Mouse (Mus musculus): ENCODE measurements around the gene Eif3b. TPM values are rescaled to one million over a fixed set of nuclear protein-coding genes. Genes with fewer than 3 reads are reported as not detected.
A peak's percentile ranks its signal among the peaks of the same experiment; 100 is the strongest.

The Eif3b gene
- total RNA-seq (2021), result 10 to 100 TPM; 90.4 to 96.3 TPM
- long read RNA-seq, transcript Eif3b-201 (19 exons, 2,945 nt), result major isoform, 242 of 263 reads
- long read RNA-seq, partial matches to known transcripts, result 6 of 263 reads
- long read RNA-seq, other reads (novel, unspliced or antisense), result 15 of 263 reads

- DNase-seq (ENCODE audit: low spot score in 2 of 2), result peak; percentile 85 to 92
Measured at GRCm38 (mm10) chr5:140418489-140419441, at the start of gene Eif3b. TSS of gene Eif3b (plus strand) at chr5:140419328.

- DNase-seq (ENCODE audit: low spot score in 2 of 2), result no peak
Measured at GRCm38 (mm10) chr5:140369466-140369865, 49.7 kb upstream of the Eif3b start.

GRCm38 (mm10) chr5:140370446-140371254, 48.5 kb upstream of the Eif3b start:
- DNase-seq (ENCODE audit: low spot score in 2 of 2), result no peak

- peak; percentile 59 to 84 for DNase-seq (ENCODE audit: low spot score in 2 of 2)
Measured at GRCm38 (mm10) chr5:140371671-140372070, 47.5 kb upstream of the Eif3b start.

- no peak for DNase-seq (ENCODE audit: low spot score in 2 of 2)
Measured at GRCm38 (mm10) chr5:140373711-140374110, 45.4 kb upstream of the Eif3b start.

GRCm38 (mm10) chr5:140374226-140374625, 44.9 kb upstream of the Eif3b start:
- DNase-seq (ENCODE audit: low spot score in 2 of 2), result peak in 1 of 2 experiments; percentile 45

- DNase-seq (ENCODE audit: low spot score in 2 of 2), result no peak
Measured at GRCm38 (mm10) chr5:140375249-140375829, 43.8 kb upstream of the Eif3b start.

- no peak for DNase-seq (ENCODE audit: low spot score in 2 of 2)
Measured at GRCm38 (mm10) chr5:140378121-140378853, 40.8 kb upstream of the Eif3b start.

- no peak for DNase-seq (ENCODE audit: low spot score in 2 of 2)
Measured at GRCm38 (mm10) chr5:140379299-140379698, 39.8 kb upstream of the Eif3b start.

- DNase-seq (ENCODE audit: low spot score in 2 of 2), result no peak
Measured at GRCm38 (mm10) chr5:140381156-140381555, 38.0 kb upstream of the Eif3b start.

GRCm38 (mm10) chr5:140382688-140383087, 36.4 kb upstream of the Eif3b start:
- no peak for DNase-seq (ENCODE audit: low spot score in 2 of 2)

- DNase-seq (ENCODE audit: low spot score in 2 of 2), result no peak
Measured at GRCm38 (mm10) chr5:140383559-140383958, 35.6 kb upstream of the Eif3b start.

GRCm38 (mm10) chr5:140384462-140384861, 34.7 kb upstream of the Eif3b start:
- DNase-seq (ENCODE audit: low spot score in 2 of 2), result no peak

- DNase-seq (ENCODE audit: low spot score in 2 of 2), result no peak
Measured at GRCm38 (mm10) chr5:140387236-140387635, 31.9 kb upstream of the Eif3b start.

- DNase-seq (ENCODE audit: low spot score in 2 of 2), result no peak
Measured at GRCm38 (mm10) chr5:140387816-140388510, 31.2 kb upstream of the Eif3b start.

- peak; percentile 78 to 88 for DNase-seq (ENCODE audit: low spot score in 2 of 2)
Measured at GRCm38 (mm10) chr5:140388588-140389576, 30.2 kb upstream of the Eif3b start, which contains the start of gene Snx8. TSS of gene Snx8 (minus strand) at chr5:140389262.

- no peak for DNase-seq (ENCODE audit: low spot score in 2 of 2)
Measured at GRCm38 (mm10) chr5:140389647-140390046, 29.5 kb upstream of the Eif3b start.

GRCm38 (mm10) chr5:140391435-140391834, 27.7 kb upstream of the Eif3b start:
- no peak for DNase-seq (ENCODE audit: low spot score in 2 of 2)

- DNase-seq (ENCODE audit: low spot score in 2 of 2), result no peak
Measured at GRCm38 (mm10) chr5:140391981-140392380, 27.1 kb upstream of the Eif3b start.
